Mouse (Mus musculus) fat pad, adult 2 months (tissue): Measurements from ENCODE around the gene Uhrf1bp1l.

Experiments
- DNase-seq: peaks from one replicate; pipeline ENCODE4 v3.0.0-alpha.2; 2011; ENCODE audit warnings: low read depth, low spot score; ENCODE audit errors: extremely low read depth

Uhrf1bp1l gene

GRCm38 (mm10) chr10:89744341-89744740 lies 450 bp upstream of the Uhrf1bp1l start:
- no peak for DNase-seq

- DNase-seq = no peak
Observed at GRCm38 (mm10) chr10:89745666-89746020, 852 bp downstream of the Uhrf1bp1l start.

- no peak for DNase-seq
Observed at GRCm38 (mm10) chr10:89746581-89746980, 1.8 kb downstream of the Uhrf1bp1l start.

- DNase-seq = no peak
Observed at GRCm38 (mm10) chr10:89747221-89747905, 2.6 kb downstream of the Uhrf1bp1l start.

GRCm38 (mm10) chr10:89747911-89748310 lies 3.1 kb downstream of the Uhrf1bp1l start:
- no peak for DNase-seq

GRCm38 (mm10) chr10:89748619-89749018 lies 3.8 kb downstream of the Uhrf1bp1l start:
- no peak for DNase-seq

- no peak for DNase-seq
Observed at GRCm38 (mm10) chr10:89751069-89751468, 6.3 kb downstream of the Uhrf1bp1l start.

GRCm38 (mm10) chr10:89755231-89755630 lies 10.4 kb downstream of the Uhrf1bp1l start:
- DNase-seq = no peak

GRCm38 (mm10) chr10:89760772-89761171 lies 16.0 kb downstream of the Uhrf1bp1l start:
- DNase-seq = no peak

- DNase-seq = no peak
Observed at GRCm38 (mm10) chr10:89764457-89765121, 19.8 kb downstream of the Uhrf1bp1l start.

GRCm38 (mm10) chr10:89765790-89766714 lies 21.3 kb downstream of the Uhrf1bp1l start:
- no peak for DNase-seq

GRCm38 (mm10) chr10:89768352-89769020 lies 23.7 kb downstream of the Uhrf1bp1l start:
- no peak for DNase-seq

- DNase-seq = no peak
Observed at GRCm38 (mm10) chr10:89769096-89769495, 24.3 kb downstream of the Uhrf1bp1l start.

- no peak for DNase-seq
Observed at GRCm38 (mm10) chr10:89771894-89772293, 27.1 kb downstream of the Uhrf1bp1l start.

GRCm38 (mm10) chr10:89776029-89776428 lies 31.2 kb downstream of the Uhrf1bp1l start:
- no peak for DNase-seq

GRCm38 (mm10) chr10:89791870-89792269 lies 47.1 kb downstream of the Uhrf1bp1l start:
- DNase-seq = no peak

GRCm38 (mm10) chr10:89794121-89794520 lies 49.3 kb downstream of the Uhrf1bp1l start:
- no peak for DNase-seq

GRCm38 (mm10) chr10:89819146-89819545 lies 74.4 kb downstream of the Uhrf1bp1l start:
- DNase-seq = no peak

- no peak for DNase-seq
Observed at GRCm38 (mm10) chr10:89823906-89824305, 79.1 kb downstream of the Uhrf1bp1l start.

GRCm38 (mm10) chr10:89826896-89827295 lies 82.1 kb downstream of the Uhrf1bp1l start:
- no peak for DNase-seq

GRCm38 (mm10) chr10:89832334-89832733 lies 87.5 kb downstream of the Uhrf1bp1l start:
- DNase-seq = no peak
